Mouse (Mus musculus) embryonic fibroblast, embryonic 13.5 days (primary cell): ENCODE data around the gene Dner.

Source experiments
- CTCF ChIP-seq: IDR thresholded peaks from 2 replicates; pipeline ENCODE4 v1.5.1; 2011; ENCODE audit warnings: mild to moderate bottlenecking, control low read depth, low read length, moderate library complexity, borderline replicate concordance; ENCODE audit not compliant: insufficient read depth
- POLR2A ChIP-seq: IDR thresholded peaks from 2 replicates; pipeline ENCODE4 v1.6.1; 2011; ENCODE audit warnings: low read depth, mild to moderate bottlenecking, control low read depth, low read length, moderate library complexity

DNA sequence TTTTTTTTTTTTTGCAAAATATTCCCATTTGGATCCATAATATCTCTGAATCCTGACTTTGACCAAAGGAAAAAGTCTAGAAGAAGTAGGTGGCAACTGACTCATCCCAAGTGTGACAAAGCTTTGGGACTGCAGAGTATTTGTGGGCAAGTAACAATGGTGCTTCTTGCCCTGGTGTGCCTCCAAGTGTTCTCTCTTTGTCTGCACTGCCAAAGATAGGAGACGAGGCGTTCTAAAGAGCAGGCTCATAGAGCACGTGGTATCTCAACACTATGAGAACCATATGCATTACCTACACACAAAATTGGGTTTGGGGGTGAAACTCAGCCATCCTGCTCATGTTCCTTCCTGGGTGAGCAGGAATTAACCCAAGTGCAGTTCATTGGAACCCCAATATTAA is 221.7 kb downstream of the Dner start:
- TF ChIP-seq CTCF (no peak), POLR2A (no peak)
